Mouse (Mus musculus): ENCODE data around the gene Rpl10a. TPM values are rescaled to one million over a fixed set of nuclear protein-coding genes. Genes with fewer than 3 reads are reported as not detected.

The Rpl10a gene
- polyA plus RNA-seq, 1 experiment from 2014 or later = 487 TPM

DNA sequence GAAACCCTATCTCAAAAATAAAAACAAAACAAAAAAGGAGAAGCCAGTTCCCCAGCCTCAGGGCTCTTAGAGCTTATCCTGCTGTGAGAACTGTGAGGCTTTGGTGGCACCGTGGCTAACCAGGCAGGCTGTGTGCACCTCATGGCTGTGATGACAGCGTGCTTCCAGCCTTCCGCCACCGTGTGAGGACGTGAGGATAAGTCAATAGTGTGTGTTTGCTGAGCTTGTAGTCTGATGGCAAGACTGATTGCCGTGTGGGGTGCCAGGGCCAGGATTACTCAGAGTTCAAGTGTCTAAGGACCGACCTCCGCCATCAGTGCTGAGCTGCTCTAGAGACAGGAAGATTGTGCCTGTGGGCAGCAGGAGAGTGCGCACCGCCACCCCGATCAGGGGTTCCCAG, 37.6 kb upstream of the Rpl10a start:
- Histone ChIP-seq H3K4me2 (no peak overlapping the region), H3K9ac (no peak overlapping the region), H3K9me3 (replicated peaks) (no peaks in the 10 kb centered on the region), H3K36me3 (peaks cover 39% of the 10 kb centered on the region), H3K27ac (no peak overlapping the region), H3K4me3 (no peak overlapping the region), H3K27me3 (replicated peaks) (no peaks in the 10 kb centered on the region), H3K4me1 (peaks cover 60% of the 10 kb centered on the region)
- WGBS (ENCODE audit: insufficient replicate concordance) = 52% methylated on average over 11 of the region's 11 CpGs
- 0 out of 2 replicates have a peak, but pooled peaks have one; percentile 11 for ATAC-seq

DNA sequence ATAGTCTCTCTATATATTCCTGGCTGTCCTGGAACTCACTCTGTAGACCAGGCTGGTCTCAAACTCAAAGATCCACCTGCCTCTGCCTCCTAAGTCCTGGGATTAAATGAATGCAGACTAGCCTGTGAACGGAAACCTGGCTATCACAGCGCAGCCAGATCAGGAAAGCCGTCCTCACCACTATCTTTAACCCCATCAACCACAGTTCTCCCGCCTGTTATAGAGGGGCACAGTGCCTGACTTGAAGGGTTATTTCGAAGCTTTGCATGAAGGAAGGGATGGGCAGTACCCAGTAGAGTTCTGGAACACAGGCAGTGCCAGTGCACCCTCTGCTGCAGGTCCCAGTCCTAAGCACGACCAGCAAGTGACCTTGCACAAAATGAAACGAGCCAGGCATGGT, 36.9 kb upstream of the Rpl10a start:
- no peak overlapping the region for H3K4me3 ChIP-seq
- no peak overlapping the region for H3K27ac ChIP-seq
- peaks cover 41% of the 10 kb centered on the region for H3K36me3 ChIP-seq
- ATAC-seq = no peak
- H3K9ac ChIP-seq = no peak overlapping the region
- no peaks in the 10 kb centered on the region for H3K9me3 ChIP-seq (replicated peaks)
- no peaks in the 10 kb centered on the region for H3K27me3 ChIP-seq (replicated peaks)
- peaks cover 55% of the 10 kb centered on the region for H3K4me1 ChIP-seq
- H3K4me2 ChIP-seq = no peak overlapping the region
- WGBS (ENCODE audit: insufficient replicate concordance) = 31% methylated on average over 7 of the region's 7 CpGs

GRCm38 (mm10) chr17:28293716-28294115, 34.6 kb upstream of the Rpl10a start:
- H3K4me1 ChIP-seq = peaks cover 37% of the 10 kb centered on the region

GRCm38 (mm10) chr17:28294449-28295333, 33.6 kb upstream of the Rpl10a start:
- peaks cover 42% of the 10 kb centered on the region for H3K4me1 ChIP-seq
- H3K4me3 ChIP-seq = no peak overlapping the region
- H3K4me2 ChIP-seq = no peak overlapping the region
- ATAC-seq = peak; percentile 40; the same call in 1 of the 2 replicates
- no peak overlapping the region for H3K27ac ChIP-seq
- no peaks in the 10 kb centered on the region for H3K9me3 ChIP-seq (replicated peaks)
- H3K27me3 ChIP-seq (replicated peaks) = 0 out of 2 replicates have a peak, but pooled peaks cover 3% of the 10 kb centered on the region
- peaks cover 57% of the 10 kb centered on the region for H3K36me3 ChIP-seq
- 54% methylated on average over 17 of the region's 17 CpGs for WGBS (ENCODE audit: insufficient replicate concordance)
- no peak overlapping the region; the same call in 1 of the 2 replicates for H3K9ac ChIP-seq

More at GRCm38 (mm10) chr17:28293716-28294115, 34.6 kb upstream of the Rpl10a start:
- no peak overlapping the region for H3K4me2 ChIP-seq
- H3K27ac ChIP-seq = no peak overlapping the region
- peaks cover 47% of the 10 kb centered on the region for H3K36me3 ChIP-seq
- 63% methylated on average over 4 of the region's 4 CpGs for whole genome bisulfite sequencing (ENCODE audit: insufficient replicate concordance)
- no peak overlapping the region for H3K4me3 ChIP-seq
- H3K9me3 ChIP-seq (replicated peaks) = no peaks in the 10 kb centered on the region
- ATAC-seq = no peak
- 0 out of 2 replicates have a peak, but pooled peaks cover 3% of the 10 kb centered on the region for H3K27me3 ChIP-seq (replicated peaks)
- no peak overlapping the region for H3K9ac ChIP-seq

- Histone ChIP-seq H3K9me3 (replicated peaks) (no peaks in the 10 kb centered on the region), H3K4me2 (no peak overlapping the region), H3K27me3 (replicated peaks) (0 out of 2 replicates have a peak, but pooled peaks cover 9% of the 10 kb centered on the region), H3K4me1 (peaks cover 23% of the 10 kb centered on the region), H3K27ac (no peak overlapping the region), H3K9ac (no peak overlapping the region), H3K36me3 (peaks cover 53% of the 10 kb centered on the region), H3K4me3 (no peak overlapping the region)
- 89% methylated on average over 17 of the region's 17 CpGs for WGBS (ENCODE audit: insufficient replicate concordance)
- no peak for ATAC-seq
Measured at GRCm38 (mm10) chr17:28298888-28299287, 29.4 kb upstream of the Rpl10a start.

GRCm38 (mm10) chr17:28299669-28300320, 28.5 kb upstream of the Rpl10a start:
- Histone ChIP-seq H3K9ac (no peak overlapping the region), H3K4me3 (no peak overlapping the region), H3K4me1 (peaks cover 14% of the 10 kb centered on the region; the same call in 1 of the 2 replicates), H3K9me3 (replicated peaks) (no peaks in the 10 kb centered on the region), H3K27me3 (replicated peaks) (0 out of 2 replicates have a peak, but pooled peaks cover 9% of the 10 kb centered on the region), H3K4me2 (no peak overlapping the region), H3K36me3 (peaks cover 52% of the 10 kb centered on the region), H3K27ac (0 out of 2 replicates have a peak overlapping the region, but pooled peaks have one; percentile 8)
- 65% methylated on average over 11 of the region's 11 CpGs for WGBS (ENCODE audit: insufficient replicate concordance)
- ATAC-seq = no peak; the same call in 1 of the 2 replicates

DNA sequence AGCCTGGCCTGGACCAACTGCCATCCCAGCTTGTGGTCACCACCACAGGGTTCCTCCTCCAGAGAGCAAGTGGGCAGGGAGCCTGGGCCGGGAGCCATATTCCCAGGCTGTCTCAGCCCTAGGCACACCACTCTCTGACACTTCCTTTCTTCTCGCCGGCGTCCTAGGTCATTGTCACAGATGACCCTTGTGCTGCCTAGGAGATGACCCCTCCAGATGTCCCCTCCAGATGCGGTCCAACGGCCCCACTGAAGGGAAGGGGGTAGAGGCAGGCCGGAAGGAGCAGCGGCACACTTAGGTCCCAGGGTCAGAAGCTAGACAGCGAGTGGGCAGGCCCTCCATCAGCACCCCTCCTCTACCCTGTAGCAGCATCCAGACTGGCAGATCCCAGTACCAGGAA, 27.9 kb upstream of the Rpl10a start:
- peaks cover 47% of the 10 kb centered on the region for H3K36me3 ChIP-seq
- H3K4me3 ChIP-seq = no peak overlapping the region
- peaks cover 12% of the 10 kb centered on the region; the same call in 1 of the 2 replicates for H3K4me1 ChIP-seq
- no peak overlapping the region for H3K27ac ChIP-seq
- no peak overlapping the region for H3K4me2 ChIP-seq
- WGBS (ENCODE audit: insufficient replicate concordance) = 67% methylated on average over 9 of the region's 9 CpGs
- no peak overlapping the region for H3K9ac ChIP-seq
- ATAC-seq = peak; percentile 28; the same call in 1 of the 2 replicates
- 0 out of 2 replicates have a peak, but pooled peaks cover 9% of the 10 kb centered on the region for H3K27me3 ChIP-seq (replicated peaks)
- no peaks in the 10 kb centered on the region for H3K9me3 ChIP-seq (replicated peaks)

DNA sequence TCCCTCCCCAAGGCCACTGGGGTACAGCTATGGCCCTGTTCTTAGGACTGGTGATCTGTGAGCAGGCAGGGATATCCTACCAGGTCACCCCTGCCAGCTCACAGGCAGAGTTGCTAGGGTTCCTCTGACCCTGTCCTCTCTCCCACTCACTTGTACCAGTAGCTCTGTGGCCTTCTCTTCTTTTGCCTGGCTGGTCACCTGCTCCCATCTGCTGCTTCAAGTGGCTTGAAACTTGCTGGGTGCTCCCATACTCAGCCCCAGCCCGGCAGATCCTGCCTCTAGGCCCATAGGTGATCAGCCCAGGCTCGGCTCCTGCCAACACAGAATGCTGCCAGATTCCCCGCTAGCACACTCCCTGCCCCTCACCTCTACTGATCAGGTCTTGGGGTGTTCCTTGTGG, 27.4 kb upstream of the Rpl10a start:
- WGBS (ENCODE audit: insufficient replicate concordance) = 73% methylated on average over 3 of the region's 3 CpGs
- Histone ChIP-seq H3K9ac (no peak overlapping the region), H3K36me3 (peaks cover 41% of the 10 kb centered on the region), H3K27me3 (replicated peaks) (0 out of 2 replicates have a peak, but pooled peaks cover 9% of the 10 kb centered on the region), H3K4me3 (no peak overlapping the region), H3K4me1 (peaks cover 12% of the 10 kb centered on the region; the same call in 1 of the 2 replicates), H3K27ac (no peak overlapping the region), H3K4me2 (no peak overlapping the region), H3K9me3 (replicated peaks) (no peaks in the 10 kb centered on the region)
- peak; percentile 33; the same call in 1 of the 2 replicates for ATAC-seq

- no peak for ATAC-seq
- Histone ChIP-seq H3K9me3 (replicated peaks) (no peaks in the 10 kb centered on the region), H3K9ac (no peak overlapping the region), H3K27me3 (replicated peaks) (0 out of 2 replicates have a peak, but pooled peaks cover 6% of the 10 kb centered on the region), H3K36me3 (peaks cover 7% of the 10 kb centered on the region), H3K4me1 (peaks cover 11% of the 10 kb centered on the region), H3K27ac (no peak overlapping the region), H3K4me2 (no peak overlapping the region), H3K4me3 (no peak overlapping the region)
- WGBS (ENCODE audit: insufficient replicate concordance) = 66% methylated on average over 10 of the region's 10 CpGs
Measured at GRCm38 (mm10) chr17:28305172-28305571, 23.1 kb upstream of the Rpl10a start.

GRCm38 (mm10) chr17:28308297-28309195, 19.7 kb upstream of the Rpl10a start:
- no peaks in the 10 kb centered on the region for H3K9me3 ChIP-seq (replicated peaks)
- ATAC-seq = no peak
- no peak overlapping the region for H3K27ac ChIP-seq
- no peaks in the 10 kb centered on the region for H3K27me3 ChIP-seq (replicated peaks)
- H3K36me3 ChIP-seq = no peaks in the 10 kb centered on the region
- 13% methylated on average over 18 of the region's 18 CpGs for WGBS (ENCODE audit: insufficient replicate concordance)
- peak overlapping the region; percentile 46 for H3K4me2 ChIP-seq
- H3K4me1 ChIP-seq = peaks cover 24% of the 10 kb centered on the region
- peak overlapping the region; percentile 40; the same call in 1 of the 2 replicates for H3K9ac ChIP-seq
- H3K4me3 ChIP-seq = no peak overlapping the region

DNA sequence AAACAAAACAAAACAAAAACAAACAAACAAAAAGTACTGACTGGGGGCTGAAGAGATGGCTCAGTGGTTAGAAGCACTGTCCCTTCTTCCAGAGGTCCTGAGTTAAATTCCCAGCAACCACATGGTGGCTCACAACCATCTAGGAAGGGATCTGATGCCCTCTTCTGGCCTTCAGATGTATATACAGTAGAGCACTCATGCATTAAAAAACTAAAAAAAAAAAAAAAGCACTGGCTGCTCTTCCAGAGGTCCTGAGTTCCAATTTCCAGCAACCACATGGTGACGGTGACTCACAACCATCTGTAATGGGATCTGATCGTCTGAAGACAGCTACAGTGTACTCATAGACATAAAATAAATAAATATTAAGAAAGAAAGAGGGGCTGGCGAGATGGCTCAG, 17.4 kb upstream of the Rpl10a start:
- Histone ChIP-seq H3K9me3 (replicated peaks) (no peaks in the 10 kb centered on the region), H3K4me3 (no peak overlapping the region), H3K4me2 (no peak overlapping the region), H3K4me1 (peaks cover 45% of the 10 kb centered on the region), H3K9ac (no peak overlapping the region), H3K27me3 (replicated peaks) (no peaks in the 10 kb centered on the region), H3K36me3 (peaks cover 5% of the 10 kb centered on the region), H3K27ac (no peak overlapping the region)
- ATAC-seq = no peak
- 75% methylated on average over 3 of the region's 3 CpGs for WGBS (ENCODE audit: insufficient replicate concordance)

All from liver, embryonic 12.5 days (tissue).